Mouse (Mus musculus) macrophage (primary cell): ENCODE data around the gene Pabpn1l. TPM values are rescaled to one million over a fixed set of nuclear protein-coding genes. Genes with fewer than 3 reads are reported as not detected.
"Not testable (repeated sequence)": the region's sequence is repeated elsewhere in the genome, so short reads cannot be mapped to it uniquely, and the experiment has no call there.

Experiments used
- H3K27ac ChIP-seq: fragments of 350-480 bp; formaldehyde crosslinking; 2 replicates; pipeline ENCODE4 v1.9.0; 2021
- H3K36me3 ChIP-seq: fragments of 350-480 bp; formaldehyde crosslinking; 2 replicates; pipeline ENCODE4 v1.9.0; 2021; ENCODE audit errors: inconsistent target
- H3K4me3 ChIP-seq: fragments of 350-480 bp; formaldehyde crosslinking; 2 replicates; pipeline ENCODE4 v1.9.0; 2021; ENCODE audit errors: inconsistent target
- H3K79me2 ChIP-seq: fragments of 350-480 bp; formaldehyde crosslinking; 2 replicates; pipeline ENCODE4 v1.9.0; 2021; ENCODE audit errors: inconsistent target
- WGBS: methylation state at CpG from one replicate; pipeline ENCODE4 v1.1.7; 2026; ENCODE audit warnings: inconsistent platforms; ENCODE audit not compliant: missing documents; 5-methylcytosine and 5-hydroxymethylcytosine counted together
- polyA plus RNA-seq: library from polyadenylated mRNA; stranded (reverse); fragments of 250-400 nt; gene quantifications from 3 replicates; pipeline ENCODE4 v1.2.4, GENCODE M21; 2018; ENCODE audit warnings: inconsistent platforms

Gene Pabpn1l
- polyA plus RNA-seq, 1 experiment from 2014 or later, result not detected

DNA sequence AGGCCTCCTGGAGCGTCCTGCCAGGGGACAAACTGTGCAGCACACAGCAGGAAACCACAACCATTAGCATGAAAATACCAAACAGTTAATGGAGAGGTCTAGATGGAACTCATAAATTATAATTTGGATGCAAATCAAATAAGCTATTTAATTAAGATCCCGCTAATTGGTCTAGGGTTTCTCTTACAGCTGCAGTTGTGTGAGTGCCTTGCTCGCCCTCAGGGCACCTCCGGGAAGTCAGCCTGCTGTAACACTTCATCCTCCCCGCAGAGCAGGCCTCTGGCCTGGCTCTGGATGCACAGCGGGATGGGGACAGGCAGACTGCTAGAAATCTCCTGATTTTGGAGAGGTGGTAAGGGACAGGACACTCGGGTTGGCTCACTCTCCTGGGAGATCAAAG is 36.4 kb downstream of the Pabpn1l start:
- H3K4me3 ChIP-seq, result no peak overlapping the region
- H3K27ac ChIP-seq, result peak overlapping the region; percentile 68
- WGBS, result 91% methylated on average over 7 of the region's 7 CpGs
- no peaks in the 10 kb centered on the region for H3K79me2 ChIP-seq
- no peaks in the 10 kb centered on the region for H3K36me3 ChIP-seq

DNA sequence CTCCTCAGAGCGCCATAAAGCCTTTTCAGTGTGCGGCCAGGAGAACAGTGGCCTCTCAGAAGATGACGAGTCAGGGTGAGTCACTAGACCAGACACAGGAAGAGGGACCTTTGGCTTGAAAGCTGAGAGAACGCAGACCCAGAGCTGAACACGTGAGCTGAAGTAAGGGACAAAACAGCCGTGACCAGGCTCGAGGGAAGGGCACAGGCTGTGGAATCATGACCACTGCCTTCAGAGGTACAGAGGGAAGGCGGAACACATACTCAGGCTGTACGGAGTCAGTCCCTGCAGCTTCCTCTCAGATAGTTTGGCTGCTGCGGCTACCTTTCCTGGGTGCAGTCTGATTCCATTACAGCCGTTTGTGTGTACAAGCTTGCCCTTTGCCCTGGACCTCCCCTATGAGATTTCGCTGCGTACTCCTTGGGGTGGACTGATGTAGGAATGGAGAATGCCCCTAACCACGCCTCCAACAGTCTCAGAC is 37.1 kb downstream of the Pabpn1l start:
- H3K79me2 ChIP-seq, result no peaks in the 10 kb centered on the region
- H3K4me3 ChIP-seq, result no peak overlapping the region
- no peaks in the 10 kb centered on the region for H3K36me3 ChIP-seq
- peak overlapping the region; percentile 68 for H3K27ac ChIP-seq
- WGBS, result 50% methylated on average over 14 of the region's 14 CpGs

DNA sequence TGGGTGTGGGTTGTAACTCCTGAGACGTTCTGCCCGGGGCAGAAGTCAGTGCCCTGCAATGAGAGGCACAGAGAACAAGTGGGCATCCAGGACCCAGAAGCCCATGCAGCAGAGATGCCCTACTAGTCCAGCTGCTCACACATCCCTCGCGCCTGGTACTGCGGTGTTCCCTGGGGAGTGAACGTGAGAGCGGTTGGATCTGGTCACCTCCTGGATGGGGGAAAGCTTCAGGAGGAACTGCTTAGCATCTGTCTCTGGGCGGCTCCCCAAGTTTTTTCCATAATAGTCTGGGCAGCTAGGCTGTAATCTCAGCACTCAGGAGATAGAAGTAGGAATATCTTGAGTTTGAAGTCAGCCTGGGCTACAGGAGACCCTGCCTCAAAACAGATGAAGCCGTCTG is 37.6 kb downstream of the Pabpn1l start:
- Histone ChIP-seq H3K27ac (peak overlapping the region; percentile 68), H3K79me2 (no peaks in the 10 kb centered on the region), H3K36me3 (no peaks in the 10 kb centered on the region), H3K4me3 (no peak overlapping the region)
- WGBS, result 87% methylated on average over 9 of the region's 9 CpGs

DNA sequence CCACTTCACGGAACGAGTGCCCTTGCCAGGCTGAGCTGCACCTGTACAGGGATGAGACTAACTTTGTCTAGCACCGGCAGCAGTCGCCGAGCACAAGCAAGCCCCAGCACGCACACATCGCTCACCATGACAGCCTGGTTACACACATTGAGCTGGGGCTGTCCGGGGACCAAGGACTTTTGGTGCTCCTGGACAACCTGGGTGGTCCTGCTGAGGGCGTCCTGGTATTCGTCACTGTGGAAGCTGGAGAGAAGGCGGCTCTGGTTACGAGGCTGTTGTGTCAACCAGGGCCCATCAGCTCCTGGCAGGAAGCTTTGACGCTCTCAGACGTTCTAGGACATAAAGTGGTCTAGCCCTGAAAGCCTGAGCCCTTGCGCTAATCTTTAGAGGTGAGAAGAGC is 41.6 kb downstream of the Pabpn1l start:
- Histone ChIP-seq H3K79me2 (peaks cover 5% of the 10 kb centered on the region), H3K4me3 (no peak overlapping the region), H3K27ac (no peak overlapping the region), H3K36me3 (0 out of 2 replicates have a peak, but pooled peaks cover 9% of the 10 kb centered on the region)
- WGBS, result 97% methylated on average over 8 of the region's 15 CpGs

- Histone ChIP-seq H3K36me3 (0 out of 2 replicates have a peak, but pooled peaks cover 9% of the 10 kb centered on the region), H3K79me2 (peaks cover 20% of the 10 kb centered on the region), H3K4me3 (no peak overlapping the region), H3K27ac (no peak overlapping the region)
- 90% methylated on average over 7 of the region's 7 CpGs for WGBS
These were observed 43.3 kb downstream of the Pabpn1l start for GRCm38 (mm10) chr8:122579196-122579595.

- peaks cover 22% of the 10 kb centered on the region; the same call in 1 of the 2 replicates for H3K36me3 ChIP-seq
- 74% methylated on average over 10 of the region's 10 CpGs for WGBS
- no peak overlapping the region for H3K27ac ChIP-seq
These were observed 45.4 kb downstream of the Pabpn1l start for GRCm38 (mm10) chr8:122577116-122577515.

GRCm38 (mm10) chr8:122576648-122577022 is 45.9 kb downstream of the Pabpn1l start, which contains the start of gene Aprt:
TSS of gene Aprt (minus strand) at chr8:122576909.
- peak within 1 kb of the TSS; percentile 78 for H3K27ac ChIP-seq
- under 1% methylated on average over 37 of the region's 39 CpGs for WGBS
- H3K4me3 ChIP-seq, result peak within 1 kb of the TSS; percentile 78
- peaks cover 26% of the 10 kb centered on the region; the same call in 1 of the 2 replicates for H3K36me3 ChIP-seq
- peaks cover 30% of the 10 kb centered on the region for H3K79me2 ChIP-seq

More at GRCm38 (mm10) chr8:122577116-122577515, 45.4 kb downstream of the Pabpn1l start:
- Histone ChIP-seq H3K4me3 (no peak overlapping the region), H3K79me2 (peaks cover 25% of the 10 kb centered on the region)

- Histone ChIP-seq H3K27ac (peak overlapping the region; percentile 78), H3K4me3 (peak overlapping the region; percentile 78), H3K36me3 (peaks cover 31% of the 10 kb centered on the region), H3K79me2 (peaks cover 36% of the 10 kb centered on the region)
- WGBS, result 10% methylated on average over 21 of the region's 21 CpGs
These were observed 46.5 kb downstream of the Pabpn1l start for GRCm38 (mm10) chr8:122575735-122576647.

- Histone ChIP-seq H3K79me2 (peaks cover 43% of the 10 kb centered on the region), H3K4me3 (peak overlapping the region; percentile 78), H3K36me3 (peaks cover 38% of the 10 kb centered on the region), H3K27ac (peak overlapping the region; percentile 78)
- WGBS, result 56% methylated on average over 8 of the region's 8 CpGs
These were observed 47.3 kb downstream of the Pabpn1l start for GRCm38 (mm10) chr8:122575286-122575685.

DNA sequence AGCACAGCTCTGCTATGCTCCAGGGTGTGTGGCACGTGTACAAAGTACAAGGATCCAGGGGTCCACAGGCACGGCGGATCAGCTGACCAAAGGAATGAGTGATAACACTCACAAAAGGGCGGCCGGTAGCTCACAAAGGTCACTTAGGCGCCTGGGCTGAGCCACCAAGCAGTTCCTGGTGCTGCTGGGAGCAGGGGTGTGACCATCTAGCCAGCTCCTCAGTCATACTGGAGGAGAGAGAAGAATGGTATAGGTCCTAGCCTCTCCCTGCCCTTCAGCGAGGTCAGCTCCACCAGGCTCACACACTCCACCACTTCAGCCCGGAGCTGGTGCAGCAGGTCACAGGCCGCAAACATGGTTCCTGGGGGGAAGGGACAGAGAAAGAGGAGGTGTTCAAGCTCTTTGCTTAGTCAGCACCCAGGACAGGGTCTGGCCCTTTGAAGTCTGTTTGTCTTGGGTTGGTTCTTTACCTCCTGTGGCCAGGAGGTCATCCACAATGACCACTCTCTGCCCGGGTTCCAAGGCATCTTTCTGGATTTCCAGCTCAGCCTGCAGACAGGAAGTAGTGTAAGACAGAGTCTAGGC is 47.8 kb downstream of the Pabpn1l start:
- Histone ChIP-seq H3K36me3 (peaks cover 43% of the 10 kb centered on the region), H3K4me3 (peak overlapping the region; percentile 78; the same call in 1 of the 2 replicates), H3K27ac (peak overlapping the region; percentile 78), H3K79me2 (peaks cover 48% of the 10 kb centered on the region)
- WGBS, result 79% methylated on average over 10 of the region's 10 CpGs

DNA sequence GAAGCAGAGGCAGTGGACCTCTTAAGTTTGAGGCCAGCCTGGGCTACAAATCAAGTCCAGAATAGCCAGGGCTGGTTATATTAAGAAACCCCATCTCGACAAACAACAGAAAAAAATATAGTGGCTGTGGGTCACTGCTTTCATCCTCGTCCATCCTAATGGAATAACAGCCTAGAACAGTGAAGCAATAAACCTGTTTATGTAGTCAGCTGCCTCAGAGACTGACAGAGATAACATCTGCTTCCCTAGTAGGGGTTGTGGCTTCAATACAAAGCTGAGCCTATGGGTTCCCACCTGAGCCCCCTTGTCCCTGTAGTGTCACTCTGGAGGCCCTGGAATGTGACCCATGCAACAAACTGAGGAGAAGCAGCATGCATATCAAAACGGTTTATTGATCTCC is 48.3 kb downstream of the Pabpn1l start:
- Histone ChIP-seq H3K4me3 (no peak overlapping the region), H3K36me3 (peaks cover 46% of the 10 kb centered on the region), H3K27ac (peak overlapping the region; percentile 78; the same call in 1 of the 2 replicates), H3K79me2 (peaks cover 53% of the 10 kb centered on the region)
- 82% methylated on average over 3 of the region's 3 CpGs for WGBS

DNA sequence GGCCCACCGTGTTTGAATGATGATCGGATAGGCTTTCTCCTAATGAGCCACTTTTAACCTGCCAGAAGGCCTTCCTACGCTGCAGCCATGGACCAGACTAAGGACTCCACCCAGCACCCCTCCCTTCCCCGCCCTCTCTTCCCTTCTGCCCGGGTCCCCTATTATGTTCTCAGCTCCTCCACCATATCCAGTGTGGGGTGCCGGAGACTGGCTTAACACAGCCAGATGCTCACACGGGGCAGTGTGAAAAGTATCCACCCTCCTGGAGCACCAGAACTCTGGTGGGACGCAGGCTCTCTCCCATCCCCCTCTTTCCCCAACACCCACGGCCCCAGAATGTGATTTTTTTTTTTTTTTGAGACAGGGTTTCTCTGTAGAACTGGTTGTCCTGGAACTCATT is 49.0 kb downstream of the Pabpn1l start:
- H3K27ac ChIP-seq, result no peak overlapping the region
- H3K4me3 ChIP-seq, result no peak overlapping the region
- WGBS, result 73% methylated on average over 9 of the region's 9 CpGs
- peaks cover 60% of the 10 kb centered on the region for H3K79me2 ChIP-seq
- H3K36me3 ChIP-seq, result peaks cover 44% of the 10 kb centered on the region

DNA sequence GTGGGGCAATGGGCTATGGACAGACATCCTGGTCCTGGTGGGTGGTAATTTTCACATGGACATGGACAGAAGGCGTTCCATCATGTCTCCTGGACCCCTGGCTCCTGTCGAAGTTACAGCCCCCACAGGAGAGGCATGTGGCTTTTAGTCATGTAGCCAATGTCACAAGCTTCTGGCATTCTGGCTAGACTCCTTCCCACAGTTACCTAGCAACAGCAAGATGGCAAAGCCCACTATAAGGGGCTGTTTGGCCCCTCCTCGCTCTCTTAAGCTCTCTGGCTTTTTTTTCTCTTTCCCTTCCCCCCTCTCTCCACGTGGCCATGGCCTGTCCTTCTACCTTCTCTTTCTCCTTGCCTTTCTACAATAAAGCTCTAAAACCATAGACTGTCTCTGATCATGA is 49.4 kb downstream of the Pabpn1l start:
- H3K36me3 ChIP-seq, result peaks cover 40% of the 10 kb centered on the region
- H3K27ac ChIP-seq, H3K4me3 ChIP-seq: not testable (repeated sequence)
- H3K79me2 ChIP-seq, result peaks cover 64% of the 10 kb centered on the region
- 69% methylated on average over 4 of the region's 4 CpGs for WGBS

DNA sequence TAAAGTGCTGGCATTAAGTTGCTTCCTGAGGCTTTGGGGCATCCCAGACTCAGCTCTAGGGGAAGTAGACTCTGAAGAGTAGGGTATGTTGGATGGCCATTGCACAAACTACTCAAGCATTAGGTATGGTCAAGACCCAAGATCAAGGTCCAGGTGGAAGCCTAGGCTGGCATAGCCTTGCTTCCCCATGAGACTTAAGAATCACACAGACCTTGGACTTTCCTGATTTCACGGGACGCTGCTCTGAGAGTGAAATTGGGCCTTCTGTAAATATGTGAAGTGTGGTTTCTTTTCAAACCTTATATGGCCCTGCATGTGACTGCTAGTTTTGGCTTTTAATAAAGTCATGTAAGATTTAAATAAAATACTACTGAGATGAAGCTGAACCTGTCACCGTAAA is 49.8 kb downstream of the Pabpn1l start:
- Histone ChIP-seq H3K4me3 (no peak overlapping the region), H3K36me3 (peaks cover 37% of the 10 kb centered on the region), H3K79me2 (peaks cover 64% of the 10 kb centered on the region), H3K27ac (no peak overlapping the region)
- WGBS, result 89% methylated on average over 3 of the region's 3 CpGs
